Mouse (Mus musculus) adrenal gland, postnatal 14 days (tissue): ENCODE measurements around the gene Ssbp2. TPM values are rescaled to one million over a fixed set of nuclear protein-coding genes. Genes with fewer than 3 reads are reported as not detected.

Experiments used
- DNase-seq: peaks from one replicate; pipeline ENCODE4 v3.0.0; 2021; ENCODE audit warnings: mixed read lengths
- total RNA-seq: library from RNA; stranded (reverse); gene quantifications from 2 replicates; pipeline ENCODE4 v1.2.3, GENCODE M21; 2021

The Ssbp2 gene
- total RNA-seq, 1 experiment from 2014 or later, result 30.0 TPM

DNA sequence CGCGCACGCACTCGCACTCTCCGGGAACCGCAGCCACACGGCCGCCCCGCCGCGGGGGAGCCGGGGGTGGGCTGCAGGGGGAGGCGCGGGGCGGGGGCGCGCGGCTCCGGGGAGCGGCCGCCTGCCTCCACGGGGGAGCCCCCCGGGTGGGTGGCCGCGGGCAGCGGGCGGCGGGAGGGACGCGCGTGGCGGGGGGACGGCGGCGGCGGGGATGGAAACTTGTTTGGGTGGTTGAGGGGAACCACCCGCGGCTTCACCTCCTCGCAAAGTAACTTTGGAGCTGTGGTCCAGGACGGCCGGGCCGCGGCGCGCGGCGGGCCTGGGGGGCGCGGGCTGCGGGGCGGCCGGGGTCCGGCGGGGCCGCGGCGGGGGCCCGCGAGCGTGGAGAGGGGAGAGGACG is 1.2 kb downstream of the Ssbp2 start:
- no peak for DNase-seq

- DNase-seq, result peak; percentile 66
These were observed 1.7 kb downstream of the Ssbp2 start for GRCm38 (mm10) chr13:91461711-91462351.

DNA sequence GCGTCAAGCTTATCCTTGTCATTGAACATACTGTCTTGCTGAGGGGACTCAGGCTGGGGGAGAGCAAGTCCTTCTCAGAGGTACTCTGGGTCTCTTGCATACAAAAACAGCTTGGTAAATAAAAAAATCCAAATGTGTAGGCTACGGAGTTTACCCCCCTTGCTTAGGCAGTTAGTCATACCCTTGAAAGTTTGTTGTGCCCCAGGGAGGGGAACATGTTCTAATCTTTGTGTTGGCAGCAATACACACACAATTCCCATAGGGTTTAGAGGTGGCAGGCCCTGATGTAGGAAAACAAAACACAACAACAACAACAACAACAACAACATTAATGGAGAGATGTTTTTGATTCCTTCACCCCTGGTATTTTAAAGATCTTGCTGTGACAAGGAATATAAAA is 2.3 kb downstream of the Ssbp2 start:
- DNase-seq, result no peak

DNA sequence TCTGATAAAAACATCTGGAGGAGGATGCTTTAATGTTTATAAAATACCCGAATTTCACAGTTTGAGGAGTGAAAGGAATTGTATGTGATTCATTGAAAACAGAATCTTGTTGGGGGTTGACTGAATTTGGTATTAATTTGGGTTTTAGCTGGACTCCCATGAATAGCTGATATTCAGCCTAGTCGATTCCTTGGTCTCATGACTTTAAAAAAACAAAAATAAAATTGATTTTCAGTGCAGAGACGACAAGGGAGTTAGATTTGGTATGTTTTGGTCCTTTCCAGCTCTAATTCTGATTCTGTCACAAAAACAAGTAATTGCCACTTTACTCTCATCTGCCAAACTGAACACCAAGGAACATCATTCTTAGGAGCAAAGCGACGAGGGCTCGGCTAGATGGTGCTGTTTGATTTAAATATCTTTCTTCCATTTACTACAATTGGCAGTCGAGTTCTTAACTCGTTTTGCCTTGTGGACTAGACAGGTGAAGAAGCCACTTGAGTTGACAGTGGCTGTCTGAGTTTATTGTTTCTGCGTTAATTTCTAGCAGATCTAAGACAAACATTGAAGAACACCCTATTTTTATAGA is 2.9 kb downstream of the Ssbp2 start:
- DNase-seq, result no peak

DNA sequence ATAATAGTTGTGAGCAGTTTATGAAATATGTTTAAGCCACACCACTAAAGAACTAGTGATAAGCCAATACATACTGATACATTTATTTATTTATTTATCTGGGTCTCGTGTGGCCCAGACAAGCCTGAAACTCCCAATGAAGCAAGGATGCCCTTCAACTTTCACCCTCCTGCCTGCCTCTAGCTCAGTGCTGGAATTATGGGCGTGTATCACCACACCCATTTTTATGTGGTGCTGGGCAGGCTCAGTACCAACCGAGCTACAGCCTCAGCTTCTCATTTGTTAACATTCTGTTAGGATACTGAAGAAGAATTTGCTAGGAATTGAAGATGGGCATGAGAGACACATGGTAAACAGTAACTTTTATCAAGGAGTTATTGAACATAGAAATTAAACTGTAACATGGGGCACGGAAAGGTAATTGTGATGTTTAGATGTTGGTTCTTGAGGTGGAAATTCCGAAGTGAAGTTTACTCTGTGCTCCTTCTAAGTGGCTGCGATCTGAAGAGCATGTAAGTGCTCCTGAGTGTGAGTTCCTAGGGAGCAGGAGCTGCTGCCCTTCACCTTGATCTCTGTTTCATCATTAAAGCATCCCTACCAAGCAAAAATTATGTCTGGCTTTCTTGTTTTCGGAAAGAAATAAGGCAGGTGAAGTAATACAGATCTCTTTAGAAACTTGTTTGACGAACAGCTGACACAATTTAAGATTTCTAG is 5.1 kb downstream of the Ssbp2 start:
- DNase-seq, result no peak

- DNase-seq, result peak; percentile 44
These were observed 11.5 kb downstream of the Ssbp2 start for GRCm38 (mm10) chr13:91471566-91471965.

DNA sequence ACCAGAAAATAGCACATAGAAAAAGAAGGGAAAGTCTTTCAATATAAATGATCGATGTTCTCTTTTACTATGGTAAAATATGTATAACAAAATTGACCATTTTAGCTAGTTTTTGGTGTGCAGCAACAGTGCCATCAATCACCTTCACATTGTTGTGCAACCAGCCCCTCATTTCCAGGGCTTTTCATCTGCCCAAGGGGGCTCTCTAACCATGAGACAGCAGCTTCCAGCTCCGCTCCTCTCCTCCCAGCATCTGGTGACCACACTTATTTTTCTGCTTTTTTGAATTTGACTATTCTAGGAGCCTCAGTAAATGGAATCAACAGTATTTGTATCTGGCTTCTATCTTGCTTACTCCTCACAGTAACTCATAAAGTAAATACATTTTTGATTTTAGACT is 11.9 kb downstream of the Ssbp2 start:
- DNase-seq, result no peak

GRCm38 (mm10) chr13:91473527-91473926 is 13.4 kb downstream of the Ssbp2 start:
- DNase-seq, result no peak

- no peak for DNase-seq
These were observed 13.9 kb downstream of the Ssbp2 start for GRCm38 (mm10) chr13:91474027-91474426.

DNA sequence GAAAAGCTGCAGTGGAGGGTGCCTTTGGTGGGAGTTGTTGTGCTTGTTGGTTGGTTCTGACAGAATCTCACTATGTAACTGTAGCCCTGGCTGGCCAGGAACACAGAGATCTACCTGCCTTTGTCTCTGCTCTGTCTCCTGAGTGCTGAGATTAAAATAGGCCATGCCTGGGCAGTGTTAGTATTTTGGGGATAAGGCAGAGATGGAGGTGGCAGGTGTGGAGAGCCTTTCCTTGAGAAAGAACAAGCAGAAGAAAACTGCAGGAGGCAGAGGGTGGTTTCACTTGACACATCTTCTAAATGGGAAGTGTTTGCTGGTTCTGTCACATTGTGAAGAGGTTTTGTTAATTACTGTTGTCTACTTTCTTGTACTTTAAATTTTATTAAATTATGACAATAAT is 15.8 kb downstream of the Ssbp2 start:
- no peak for DNase-seq

DNA sequence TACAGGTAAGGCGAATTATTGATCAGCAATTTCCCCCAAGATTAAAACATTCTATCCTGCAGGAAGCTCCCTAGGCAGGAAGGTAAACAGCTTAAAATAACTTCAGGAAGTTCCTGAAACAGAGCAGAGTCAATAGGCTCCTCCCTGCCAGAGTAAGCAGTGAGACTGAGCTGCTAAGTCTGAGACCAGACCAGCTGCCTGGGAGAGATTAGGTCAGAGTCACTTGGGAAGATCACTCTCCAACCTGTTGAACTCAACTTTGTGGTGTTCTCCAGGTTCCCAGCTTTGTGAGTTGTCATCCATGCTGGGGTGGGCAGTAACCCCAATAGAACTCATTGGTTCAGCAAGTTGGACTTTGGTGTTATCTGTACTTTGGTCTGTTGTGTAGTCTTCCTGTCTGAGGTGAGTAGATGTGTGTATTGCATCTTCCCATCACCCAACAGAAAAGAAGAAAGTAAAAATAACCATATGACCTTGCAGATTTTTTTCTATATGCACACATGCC is 16.6 kb downstream of the Ssbp2 start:
- no peak for DNase-seq

DNA sequence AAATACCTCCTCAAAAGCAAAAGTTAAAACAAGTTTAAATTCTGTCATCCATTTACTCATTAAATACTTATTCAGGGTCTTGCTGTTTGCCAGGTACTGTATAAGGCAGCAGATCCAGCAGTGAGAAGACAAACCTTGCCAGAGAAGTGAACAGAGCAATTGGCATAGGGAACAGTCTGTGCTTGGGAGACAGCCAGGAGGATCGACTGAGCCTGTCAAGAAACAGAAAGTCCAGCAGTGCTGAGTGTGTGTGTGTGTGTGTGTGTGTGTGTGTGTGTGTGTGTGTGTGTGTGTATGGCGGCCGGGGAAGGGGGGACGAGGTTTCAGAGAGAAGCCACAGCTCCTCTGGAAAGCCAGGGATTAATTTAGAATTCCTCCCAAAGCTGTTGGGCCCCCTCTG is 17.9 kb downstream of the Ssbp2 start:
- DNase-seq, result peak; percentile 75

DNA sequence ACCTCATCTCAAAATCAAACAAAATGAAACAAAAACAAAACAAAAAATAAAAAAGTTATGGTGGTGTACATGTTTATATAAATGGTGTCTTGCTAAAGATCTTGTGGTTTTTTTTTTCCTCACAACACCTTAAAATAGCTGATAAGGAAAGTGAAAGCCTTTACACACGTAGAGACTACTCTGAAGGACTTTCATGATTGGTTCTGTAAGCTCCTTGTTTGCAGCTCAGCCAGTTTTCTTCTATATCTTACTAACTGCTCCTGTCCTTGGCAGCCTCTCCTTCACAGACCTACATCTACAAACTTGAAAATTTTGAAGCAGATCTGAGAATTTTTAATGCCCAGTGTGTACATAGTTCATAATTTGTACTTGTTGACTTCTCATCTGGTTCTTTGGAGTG is 24.2 kb downstream of the Ssbp2 start:
- no peak for DNase-seq

- DNase-seq, result no peak
These were observed 32.0 kb downstream of the Ssbp2 start for GRCm38 (mm10) chr13:91492133-91492532.

GRCm38 (mm10) chr13:91497055-91497454 is 37.0 kb downstream of the Ssbp2 start:
- DNase-seq, result no peak

- no peak for DNase-seq
These were observed 41.7 kb downstream of the Ssbp2 start for GRCm38 (mm10) chr13:91501735-91502134.

DNA sequence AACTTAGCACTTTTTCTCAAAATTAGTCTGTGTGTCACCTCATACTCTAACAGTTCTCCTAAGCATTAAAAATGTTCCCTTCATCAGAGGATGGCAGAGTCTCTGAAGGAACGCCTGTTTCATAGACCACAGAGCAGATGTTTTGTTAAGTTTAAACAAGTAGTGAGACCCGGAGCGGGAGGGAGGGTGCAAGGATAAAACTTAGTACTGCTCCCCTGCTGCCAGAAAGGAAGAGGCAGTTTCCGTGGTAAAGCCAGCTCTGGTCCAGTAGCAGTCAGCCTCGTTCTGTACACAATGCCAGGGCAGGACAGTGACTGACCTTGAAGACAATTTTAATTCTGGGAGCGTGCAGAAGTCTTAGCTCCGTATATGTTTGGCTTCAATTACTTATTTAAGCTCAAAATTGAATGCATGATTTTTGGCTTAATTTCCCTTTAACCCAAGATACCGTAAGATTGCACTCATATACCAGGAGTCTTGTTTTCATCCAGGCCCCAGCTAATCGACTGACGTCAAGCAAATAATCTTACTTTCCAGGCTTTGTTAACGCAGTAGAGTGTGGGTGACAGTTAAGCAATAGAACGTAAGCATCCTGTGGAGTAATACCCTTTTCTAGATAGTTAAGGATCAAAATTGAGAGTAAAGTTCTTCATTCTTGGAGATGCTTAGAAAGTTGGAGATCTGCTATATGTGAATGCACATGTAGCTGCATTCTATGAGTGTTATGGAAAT is 42.7 kb downstream of the Ssbp2 start:
- DNase-seq, result no peak

- DNase-seq, result no peak
These were observed 48.9 kb downstream of the Ssbp2 start for GRCm38 (mm10) chr13:91508991-91509390.

DNA sequence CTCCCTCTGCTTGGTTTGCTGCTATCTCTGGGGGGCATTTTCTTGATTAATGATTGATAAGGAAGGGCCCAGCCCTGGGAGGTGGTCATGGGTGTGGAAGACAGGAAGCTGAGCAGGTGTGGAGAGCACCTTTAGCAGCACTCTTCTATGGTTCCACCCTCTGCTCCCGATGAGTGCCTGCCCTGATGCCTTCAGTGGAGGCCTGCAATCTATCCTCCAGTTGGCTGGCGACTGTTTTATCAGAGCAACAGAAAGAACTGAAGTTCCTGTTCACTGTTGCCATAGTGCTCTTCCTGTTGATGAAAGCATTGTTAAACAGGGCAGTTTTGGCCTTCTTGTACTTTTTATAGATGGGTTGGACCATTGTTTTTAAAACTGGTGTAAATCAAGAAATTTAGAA is 49.4 kb downstream of the Ssbp2 start:
- DNase-seq, result no peak

- no peak for DNase-seq
These were observed 54.9 kb downstream of the Ssbp2 start for GRCm38 (mm10) chr13:91514979-91515378.

DNA sequence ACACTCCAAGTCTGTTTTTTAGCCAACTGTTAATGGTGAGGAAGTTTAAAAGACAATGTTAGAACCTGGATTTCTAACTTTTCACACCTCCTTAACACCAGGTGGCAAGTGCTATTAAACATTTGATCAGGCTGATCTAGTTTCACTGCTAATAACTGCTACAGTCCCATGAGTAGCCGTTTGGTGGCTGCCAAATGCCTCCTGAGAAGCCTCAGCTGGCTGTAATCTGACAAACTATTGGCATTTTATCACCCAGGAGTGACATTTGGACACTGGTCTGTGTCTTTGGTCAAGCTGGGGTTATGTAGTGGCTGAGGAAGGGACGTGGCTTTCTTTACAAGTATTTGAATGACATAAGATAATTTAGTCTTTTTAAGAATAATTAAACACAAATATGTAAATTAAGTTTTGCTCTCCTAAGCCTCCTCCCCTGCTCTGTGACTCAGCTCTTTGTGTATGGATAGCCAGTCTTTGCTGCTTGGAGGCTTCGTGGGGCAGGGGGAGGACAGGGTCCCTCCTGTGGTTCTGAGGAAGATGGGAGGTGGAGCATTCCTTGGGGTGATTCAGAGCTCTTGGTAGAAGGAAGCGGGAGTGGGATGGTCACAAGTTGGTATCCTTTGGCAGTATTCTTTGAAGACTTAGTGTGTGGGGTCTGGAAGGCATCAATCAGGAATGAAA is 60.1 kb downstream of the Ssbp2 start:
- no peak for DNase-seq

- no peak for DNase-seq
These were observed 60.9 kb downstream of the Ssbp2 start for GRCm38 (mm10) chr13:91520968-91521367.
